Mouse (Mus musculus) spleen, embryonic (tissue): Measurements from ENCODE around the gene Fosl2.
"Not testable (repeated sequence)": the region's sequence is repeated elsewhere in the genome, so short reads cannot be mapped to it uniquely, and the experiment has no call there.

Experiments
- CTCF ChIA-PET: fragments of 350-600 bp; sonication (Branson Sonifier 250); formaldehyde crosslinking; loops from one replicate; lab custom pipeline; 2022; lab: Charles Lee

Gene Fosl2

DNA sequence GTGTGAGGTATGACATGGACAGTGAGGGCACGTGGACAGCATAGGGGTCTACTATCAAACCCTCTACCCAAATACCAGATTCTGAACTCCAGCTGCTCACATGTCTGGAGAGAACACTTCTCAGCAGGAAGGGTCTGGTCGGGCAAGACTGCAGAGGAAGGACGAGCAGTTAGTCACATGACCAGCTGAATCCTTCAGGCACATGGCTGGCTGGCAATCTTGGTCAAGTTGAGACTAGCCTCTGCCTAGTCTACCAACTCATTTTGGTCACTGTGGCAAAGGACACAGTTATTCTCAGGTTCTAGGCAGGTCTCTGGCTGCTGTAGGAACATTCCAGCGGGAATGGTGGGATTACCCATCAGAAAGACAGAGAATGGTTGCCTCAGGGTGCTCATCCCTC lies 42.1 kb downstream of the Fosl2 start:
- CTCF ChIA-PET, result no interaction called here

DNA sequence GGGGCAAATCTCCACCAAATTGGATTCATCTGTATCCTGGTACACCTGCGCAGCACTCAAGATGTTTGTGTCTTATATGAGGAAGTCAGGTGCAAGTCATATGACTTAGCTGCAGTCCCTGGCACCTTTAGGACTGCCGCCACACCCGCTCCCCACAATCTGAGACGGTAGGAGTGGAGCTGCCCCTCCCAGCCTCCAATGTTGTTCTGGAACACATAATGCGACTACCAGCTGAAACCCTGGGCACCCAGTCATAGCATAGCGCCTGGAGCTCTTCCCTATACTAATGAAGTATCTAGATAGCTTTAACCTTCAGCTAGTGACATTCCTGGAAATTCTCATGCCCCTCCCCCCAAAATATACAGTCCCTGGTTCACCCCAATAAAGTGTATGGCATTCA lies 43.1 kb downstream of the Fosl2 start:
- CTCF ChIA-PET, result not testable (repeated sequence)

DNA sequence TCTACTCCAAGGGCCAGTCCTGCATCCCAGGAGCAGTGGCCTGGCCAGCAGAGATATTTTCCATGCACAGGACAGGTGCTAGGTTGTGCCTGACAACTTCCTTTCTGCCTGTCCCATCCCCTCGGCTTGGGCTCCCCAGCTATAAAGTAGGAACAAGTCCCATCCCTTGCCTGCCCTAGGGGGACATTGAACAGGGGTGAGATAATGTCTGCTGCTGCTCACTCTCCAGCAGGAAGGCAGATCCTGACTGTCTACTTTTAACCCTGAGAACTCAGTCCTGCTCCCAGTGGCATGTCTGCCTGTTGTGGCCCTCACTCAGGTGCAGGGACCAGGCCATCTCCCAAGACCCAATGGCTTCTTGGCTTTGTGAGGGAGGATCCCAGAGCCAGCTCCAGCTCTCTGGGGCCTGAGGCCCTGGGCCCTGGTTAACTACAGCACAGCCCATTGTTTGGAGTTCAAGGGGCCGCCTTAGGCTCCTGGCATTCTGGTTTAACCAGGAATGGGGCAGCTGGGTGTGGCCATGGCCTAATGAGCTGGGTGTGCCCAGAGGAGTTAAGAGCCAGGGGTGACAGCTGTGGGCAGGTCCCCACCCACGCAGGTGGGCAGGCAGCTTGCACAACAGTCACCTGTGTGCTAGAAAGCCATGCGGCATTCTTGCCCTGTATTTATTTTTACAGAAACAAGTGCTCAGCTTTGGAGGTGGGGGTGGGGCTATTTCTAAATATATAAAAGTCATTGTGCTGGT lies 47.5 kb downstream of the Fosl2 start:
- CTCF ChIA-PET, result interaction anchor here (0.6 kb wide), 1 partner anchor 230 kb away, joined by 6 read pairs; no protein-coding TSS in a partner anchor

DNA sequence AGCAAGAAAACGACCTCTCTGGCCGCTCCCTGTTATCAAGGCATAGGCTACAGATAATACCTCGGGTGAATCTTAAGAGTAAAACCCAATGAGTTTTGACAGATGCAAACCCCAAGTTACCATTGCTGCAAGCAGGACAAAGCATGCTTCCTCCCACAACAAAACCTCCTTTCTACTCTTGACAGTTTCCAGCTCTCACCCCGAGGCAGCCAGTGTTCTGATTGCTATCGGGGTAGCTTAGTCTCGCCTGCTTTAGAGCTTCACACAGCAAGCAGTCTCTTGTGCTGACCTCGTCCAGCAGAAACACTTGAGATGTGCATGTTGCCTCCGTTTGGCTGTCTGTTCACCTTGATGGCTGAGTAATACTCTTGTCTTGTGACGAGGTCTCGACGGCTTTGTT lies 52.1 kb downstream of the Fosl2 start:
- CTCF ChIA-PET, result no interaction called here

DNA sequence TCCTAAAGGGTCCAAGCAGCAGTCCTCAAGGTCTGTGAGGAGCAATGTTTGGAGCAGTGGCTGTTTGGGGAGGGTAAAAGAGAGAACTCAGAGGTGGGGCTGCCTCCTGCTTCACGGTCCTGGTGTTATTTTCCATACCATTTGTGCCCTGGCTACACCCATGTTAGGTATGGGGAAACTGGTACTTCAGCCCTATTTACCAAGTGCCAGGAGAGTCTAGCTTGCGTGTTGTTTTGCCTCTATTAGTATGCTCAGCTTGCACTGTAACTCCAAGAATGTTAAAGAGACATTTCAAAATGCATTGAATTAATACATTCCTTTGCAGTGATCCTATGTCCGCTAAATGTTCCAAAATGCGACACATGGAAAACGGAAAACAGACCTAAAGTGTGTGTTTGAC lies 55.7 kb downstream of the Fosl2 start:
- CTCF ChIA-PET, result no interaction called here

DNA sequence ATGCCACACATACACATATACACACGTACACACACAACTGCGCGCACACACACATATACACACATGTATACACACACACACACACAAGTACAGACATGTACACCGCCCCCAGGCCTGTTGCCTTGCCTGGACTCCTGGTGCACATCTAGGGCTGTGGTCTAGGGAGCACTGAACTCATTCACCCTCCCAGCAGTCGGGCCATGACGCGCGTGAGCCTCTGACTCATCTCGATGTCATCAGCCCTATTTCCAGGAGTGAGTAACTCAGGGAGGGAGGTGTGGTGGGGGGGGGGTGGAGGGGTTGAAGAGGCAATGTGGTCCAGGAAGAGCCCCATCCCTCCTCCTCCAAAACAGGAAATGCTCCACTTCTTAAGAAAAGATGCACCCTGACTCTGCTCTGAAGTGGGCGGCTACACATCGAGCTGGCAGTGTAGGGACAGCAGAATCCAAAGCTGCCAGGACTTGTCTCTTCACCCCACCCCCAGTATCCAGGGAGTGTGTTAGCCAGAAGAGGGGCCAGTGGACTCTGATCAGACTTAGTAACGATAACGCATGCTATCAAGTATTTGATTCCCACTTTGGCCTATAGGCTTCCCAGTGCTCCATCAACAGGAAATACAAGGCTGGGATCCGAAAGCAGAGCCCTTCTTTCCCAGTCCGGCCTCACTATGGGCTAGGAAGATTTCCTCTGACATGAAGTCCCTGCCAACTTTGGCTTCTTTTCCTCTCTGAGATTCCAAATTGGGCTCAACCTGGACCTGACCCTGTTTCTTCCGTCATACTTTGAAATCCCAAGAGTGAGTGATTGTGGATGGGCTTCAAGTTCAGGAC lies 56.6 kb downstream of the Fosl2 start:
- CTCF ChIA-PET, result no interaction called here

DNA sequence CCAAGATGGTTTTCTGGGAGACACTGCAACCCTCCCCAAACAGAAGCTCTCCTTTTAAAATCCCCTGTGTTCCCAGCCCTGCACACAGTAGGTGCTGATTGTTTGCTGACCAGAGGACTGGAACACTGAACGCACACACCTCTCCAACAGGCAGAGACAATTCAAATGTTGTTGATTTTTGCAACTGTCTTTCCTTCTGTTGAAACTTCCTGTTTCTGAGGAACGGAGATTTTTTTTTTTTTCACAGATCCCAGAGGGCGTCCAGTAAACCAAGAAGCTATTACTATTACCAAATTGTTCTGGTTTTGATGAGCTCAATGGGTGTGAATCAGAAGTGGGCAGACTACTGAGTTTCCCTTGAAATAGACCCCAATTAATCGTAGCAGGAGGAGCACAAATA lies 58.6 kb downstream of the Fosl2 start:
- CTCF ChIA-PET, result no interaction called here

DNA sequence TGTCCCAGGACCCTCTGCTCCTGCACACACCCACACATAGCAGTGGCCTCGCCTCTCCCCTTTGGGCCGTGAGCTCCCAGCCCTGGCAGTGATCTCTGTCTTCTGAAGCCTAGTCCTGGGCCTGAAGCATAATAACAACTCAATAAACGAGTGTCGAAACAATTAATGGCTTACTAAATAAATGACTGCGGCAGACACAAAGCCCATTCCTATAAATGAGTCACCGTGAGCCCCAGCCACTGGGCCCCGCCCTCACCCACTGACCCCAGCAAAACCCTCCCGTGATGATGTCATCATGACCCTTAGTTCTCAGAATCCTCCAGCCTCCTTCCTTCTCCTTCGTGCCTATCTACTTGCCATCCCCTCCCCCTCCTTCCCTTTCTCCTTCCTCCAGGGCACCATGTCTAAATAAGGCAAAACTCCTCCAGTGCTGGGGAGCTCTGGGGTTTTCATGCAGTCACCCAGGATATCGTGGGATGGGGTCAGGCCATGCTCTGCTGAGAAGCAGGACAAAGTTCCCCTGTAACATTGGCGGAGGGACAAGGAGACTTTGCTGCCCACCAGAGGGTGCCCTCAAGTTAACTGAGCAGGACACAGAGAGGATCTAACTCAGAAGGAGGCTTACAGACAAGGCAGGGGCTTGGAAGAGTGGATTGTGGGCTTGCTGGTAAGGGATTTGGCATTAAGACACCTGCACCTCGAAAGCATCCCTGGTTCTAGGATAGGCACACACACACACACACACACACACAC lies 60.4 kb downstream of the Fosl2 start:
- CTCF ChIA-PET, result interaction anchor here (0.8 kb wide), 1 partner anchor 444 kb away, joined by 3 read pairs; no protein-coding TSS in a partner anchor

DNA sequence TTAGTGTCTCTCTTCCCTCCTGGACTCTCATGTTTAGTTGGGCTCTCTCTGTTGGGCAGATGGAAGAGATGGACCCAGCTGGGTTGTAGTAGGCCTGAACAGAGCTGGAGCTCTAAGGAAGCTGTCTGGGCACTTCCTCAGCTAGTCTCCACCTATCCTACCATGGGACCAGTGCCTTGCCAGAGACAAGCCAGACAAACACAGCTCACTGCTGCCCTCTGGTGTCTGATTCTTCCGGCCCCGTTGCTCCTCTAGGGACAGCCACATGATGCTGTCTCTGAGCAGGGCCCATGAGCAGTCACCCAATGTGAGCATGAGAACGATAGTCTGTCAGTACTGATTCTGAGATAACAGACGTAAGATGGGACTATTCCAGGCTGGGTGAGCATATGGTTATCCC lies 62.1 kb downstream of the Fosl2 start:
- CTCF ChIA-PET, result interaction anchor here (0.7 kb wide), 1 partner anchor 12 kb away, joined by 3 read pairs; no protein-coding TSS in a partner anchor

DNA sequence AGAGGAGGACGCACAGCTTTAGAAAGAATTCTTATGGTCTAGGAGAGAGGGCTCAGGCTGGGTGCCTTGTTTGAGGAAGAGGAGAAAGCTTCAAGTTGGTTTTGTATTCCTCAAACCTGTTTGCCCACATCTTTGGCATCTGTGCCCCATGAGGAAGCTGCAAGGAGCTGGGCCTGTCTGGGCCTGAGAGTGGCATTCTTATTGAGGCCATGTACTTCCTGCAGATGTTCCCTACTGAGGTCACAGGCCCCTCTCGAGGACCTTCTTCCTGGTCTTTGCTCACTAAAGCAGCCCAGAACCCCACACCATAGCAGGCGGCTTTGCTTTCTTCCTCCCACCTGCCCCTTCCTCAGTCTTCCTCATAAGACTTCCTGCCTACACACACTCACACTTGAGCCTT lies 63.5 kb downstream of the Fosl2 start:
- CTCF ChIA-PET, result no interaction called here

DNA sequence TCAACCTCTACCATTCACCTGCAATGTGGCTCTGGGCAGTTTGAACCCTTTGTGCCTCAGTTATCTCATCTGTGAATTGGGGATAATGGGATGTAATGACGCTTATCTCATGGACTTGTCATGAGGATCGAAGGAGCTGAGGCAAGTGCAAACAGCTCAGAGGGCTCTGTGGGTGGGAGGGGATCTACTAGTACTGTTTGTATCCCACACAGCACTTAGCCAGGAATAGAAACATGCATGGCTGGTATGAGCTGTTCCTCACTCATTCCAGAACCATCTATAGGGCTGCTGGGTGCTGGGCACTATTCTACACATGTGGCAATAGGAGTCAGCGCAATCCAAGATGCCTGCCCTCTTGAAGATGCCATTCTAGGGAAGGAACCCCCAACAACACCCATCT lies 64.0 kb downstream of the Fosl2 start:
- CTCF ChIA-PET, result no interaction called here

DNA sequence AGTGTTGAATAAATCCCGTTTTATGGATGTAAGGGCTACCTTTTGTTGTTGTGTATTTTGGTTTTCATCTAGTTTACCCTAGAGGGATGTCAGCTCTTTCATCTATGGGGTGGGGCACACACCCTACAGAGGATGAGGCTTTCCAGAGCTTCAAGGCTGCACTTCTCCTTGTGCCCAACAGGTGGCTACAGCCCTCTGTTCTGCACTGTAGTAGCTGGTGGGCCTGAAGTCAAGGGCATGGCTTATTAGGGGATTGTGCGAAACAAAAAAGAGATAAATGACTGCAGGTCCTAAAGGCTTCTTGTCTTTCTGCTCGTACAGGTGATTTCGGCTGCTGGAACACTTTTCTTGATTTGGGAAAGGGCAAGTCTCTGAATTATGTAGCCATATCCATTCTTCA lies 69.1 kb downstream of the Fosl2 start:
- CTCF ChIA-PET, result no interaction called here

DNA sequence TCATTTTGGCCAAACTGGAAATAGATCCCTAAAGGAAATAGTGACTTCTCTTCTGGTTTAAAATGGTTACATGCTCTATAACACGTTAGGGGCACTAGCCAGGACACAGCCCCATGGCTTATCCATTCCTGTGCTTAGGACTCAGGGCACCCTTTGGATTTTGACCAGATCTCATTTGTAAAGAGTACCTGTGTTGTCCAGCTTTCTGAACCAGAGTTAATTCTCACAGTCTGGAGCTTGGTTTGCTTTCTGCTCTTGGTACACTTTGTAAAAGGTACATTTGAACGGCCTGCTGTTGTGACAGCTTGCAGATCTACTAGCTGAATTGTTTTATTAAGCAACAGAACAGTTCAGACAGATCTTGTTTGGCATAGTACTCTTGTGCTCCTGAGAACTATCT lies 71.1 kb downstream of the Fosl2 start:
- CTCF ChIA-PET, result no interaction called here
